Mouse (Mus musculus): ENCODE results near the gene Fat1. TPM values are rescaled to one million over a fixed set of nuclear protein-coding genes. Genes with fewer than 3 reads are reported as not detected.

The Fat1 gene
- polyA plus RNA-seq (2012; rRNA removed), result 7.7 and 10.2 TPM in 2 replicates

- H3K4me1 ChIP-seq (replicated peaks; ENCODE audit: control insufficient read depth, insufficient read depth, low read length), result no peaks in the 10 kb centered on the region
- peaks cover 3% of the 10 kb centered on the region; the same call in 1 of the 2 replicates for H3K27me3 ChIP-seq (ENCODE audit: control insufficient read depth, insufficient read depth, low read length)
- H3K4me3 ChIP-seq (ENCODE audit: control insufficient read depth, insufficient read depth, low read length), result peak within 1 kb of the TSS; percentile 25
- 3% methylated on average over 49 of the region's 49 CpGs for WGBS
- TF ChIP-seq POLR2A (IDR thresholded peaks at IDR 0.05; ENCODE audit: control insufficient read depth, extremely low read depth, insufficient read depth, low read length, poor library complexity) (no peak), CTCF (IDR thresholded peaks at IDR 0.05; ENCODE audit: borderline replicate concordance, control insufficient read depth, extremely low read depth, insufficient read depth, low read length, poor library complexity) (no peak)
- no peaks in the 10 kb centered on the region for H3K36me3 ChIP-seq (ENCODE audit: control insufficient read depth, insufficient read depth, low read length)
- H3K27ac ChIP-seq (ENCODE audit: control insufficient read depth, insufficient read depth, low read length), result peak within 1 kb of the TSS; percentile 42; the same call in 1 of the 2 replicates
- no peak for DNase-seq
Measured at GRCm38 (mm10) chr8:44934850-44935497, at the start of gene Fat1. Gene Fat1, plus strand, starts transcription at chr8:44935447.

- no peaks in the 10 kb centered on the region for H3K4me1 ChIP-seq (replicated peaks; ENCODE audit: control insufficient read depth, insufficient read depth, low read length)
- 83% methylated on average over 6 of the region's 6 CpGs for WGBS
- H3K27ac ChIP-seq (ENCODE audit: control insufficient read depth, insufficient read depth, low read length), result no peak overlapping the region
- no peak overlapping the region for H3K4me3 ChIP-seq (ENCODE audit: control insufficient read depth, insufficient read depth, low read length)
- no peak for TF ChIP-seq POLR2A (IDR thresholded peaks at IDR 0.05; ENCODE audit: control insufficient read depth, extremely low read depth, insufficient read depth, low read length, poor library complexity)
- TF ChIP-seq CTCF (IDR thresholded peaks at IDR 0.05; ENCODE audit: borderline replicate concordance, control insufficient read depth, extremely low read depth, insufficient read depth, low read length, poor library complexity), result no peak
- no peak for DNase-seq
- H3K27me3 ChIP-seq (ENCODE audit: control insufficient read depth, insufficient read depth, low read length), result no peaks in the 10 kb centered on the region
- no peaks in the 10 kb centered on the region for H3K36me3 ChIP-seq (ENCODE audit: control insufficient read depth, insufficient read depth, low read length)
Measured at GRCm38 (mm10) chr8:44894626-44895025, 40.6 kb upstream of the Fat1 start.

GRCm38 (mm10) chr8:44899575-44899991 is 35.7 kb upstream of the Fat1 start:
- no peak overlapping the region for H3K27ac ChIP-seq (ENCODE audit: control insufficient read depth, insufficient read depth, low read length)
- H3K27me3 ChIP-seq (ENCODE audit: control insufficient read depth, insufficient read depth, low read length), result no peaks in the 10 kb centered on the region
- H3K4me1 ChIP-seq (replicated peaks; ENCODE audit: control insufficient read depth, insufficient read depth, low read length), result no peaks in the 10 kb centered on the region
- TF ChIP-seq POLR2A (IDR thresholded peaks at IDR 0.05; ENCODE audit: control insufficient read depth, extremely low read depth, insufficient read depth, low read length, poor library complexity) (no peak), CTCF (IDR thresholded peaks at IDR 0.05; ENCODE audit: borderline replicate concordance, control insufficient read depth, extremely low read depth, insufficient read depth, low read length, poor library complexity) (no peak)
- H3K4me3 ChIP-seq (ENCODE audit: control insufficient read depth, insufficient read depth, low read length), result no peak overlapping the region
- DNase-seq, result no peak
- WGBS, result 85% methylated on average over 12 of the region's 12 CpGs
- H3K36me3 ChIP-seq (ENCODE audit: control insufficient read depth, insufficient read depth, low read length), result no peaks in the 10 kb centered on the region

GRCm38 (mm10) chr8:44911126-44911903 is 23.9 kb upstream of the Fat1 start:
- no peak for TF ChIP-seq POLR2A (IDR thresholded peaks at IDR 0.05; ENCODE audit: control insufficient read depth, extremely low read depth, insufficient read depth, low read length, poor library complexity)
- no peak for TF ChIP-seq CTCF (IDR thresholded peaks at IDR 0.05; ENCODE audit: borderline replicate concordance, control insufficient read depth, extremely low read depth, insufficient read depth, low read length, poor library complexity)
- Histone ChIP-seq H3K4me1 (replicated peaks; ENCODE audit: control insufficient read depth, insufficient read depth, low read length) (no peaks in the 10 kb centered on the region), H3K36me3 (ENCODE audit: control insufficient read depth, insufficient read depth, low read length) (no peaks in the 10 kb centered on the region), H3K27me3 (ENCODE audit: control insufficient read depth, insufficient read depth, low read length) (no peaks in the 10 kb centered on the region), H3K4me3 (ENCODE audit: control insufficient read depth, insufficient read depth, low read length) (no peak overlapping the region), H3K27ac (ENCODE audit: control insufficient read depth, insufficient read depth, low read length) (no peak overlapping the region)
- WGBS, result 89% methylated on average over 12 of the region's 12 CpGs
- no peak for DNase-seq

- 93% methylated on average over 12 of the region's 12 CpGs for WGBS
- Histone ChIP-seq H3K4me1 (replicated peaks; ENCODE audit: control insufficient read depth, insufficient read depth, low read length) (no peaks in the 10 kb centered on the region), H3K27me3 (ENCODE audit: control insufficient read depth, insufficient read depth, low read length) (no peaks in the 10 kb centered on the region), H3K36me3 (ENCODE audit: control insufficient read depth, insufficient read depth, low read length) (no peaks in the 10 kb centered on the region), H3K4me3 (ENCODE audit: control insufficient read depth, insufficient read depth, low read length) (no peak overlapping the region), H3K27ac (ENCODE audit: control insufficient read depth, insufficient read depth, low read length) (no peak overlapping the region)
- no peak for DNase-seq
- no peak for TF ChIP-seq POLR2A (IDR thresholded peaks at IDR 0.05; ENCODE audit: control insufficient read depth, extremely low read depth, insufficient read depth, low read length, poor library complexity)
- no peak for TF ChIP-seq CTCF (IDR thresholded peaks at IDR 0.05; ENCODE audit: borderline replicate concordance, control insufficient read depth, extremely low read depth, insufficient read depth, low read length, poor library complexity)
Measured at GRCm38 (mm10) chr8:44919487-44920082, 15.7 kb upstream of the Fat1 start.

GRCm38 (mm10) chr8:44920379-44921032 is 14.7 kb upstream of the Fat1 start:
- no peaks in the 10 kb centered on the region for H3K4me1 ChIP-seq (replicated peaks; ENCODE audit: control insufficient read depth, insufficient read depth, low read length)
- DNase-seq, result no peak
- TF ChIP-seq POLR2A (IDR thresholded peaks at IDR 0.05; ENCODE audit: control insufficient read depth, extremely low read depth, insufficient read depth, low read length, poor library complexity) (no peak), CTCF (IDR thresholded peaks at IDR 0.05; ENCODE audit: borderline replicate concordance, control insufficient read depth, extremely low read depth, insufficient read depth, low read length, poor library complexity) (no peak)
- no peaks in the 10 kb centered on the region for H3K36me3 ChIP-seq (ENCODE audit: control insufficient read depth, insufficient read depth, low read length)
- H3K27me3 ChIP-seq (ENCODE audit: control insufficient read depth, insufficient read depth, low read length), result no peaks in the 10 kb centered on the region
- H3K27ac ChIP-seq (ENCODE audit: control insufficient read depth, insufficient read depth, low read length), result no peak overlapping the region
- 83% methylated on average over 7 of the region's 7 CpGs for WGBS
- H3K4me3 ChIP-seq (ENCODE audit: control insufficient read depth, insufficient read depth, low read length), result no peak overlapping the region
